18 mouse cellular contexts compared by ENCODE assay signal in the genomic region with DNA sequence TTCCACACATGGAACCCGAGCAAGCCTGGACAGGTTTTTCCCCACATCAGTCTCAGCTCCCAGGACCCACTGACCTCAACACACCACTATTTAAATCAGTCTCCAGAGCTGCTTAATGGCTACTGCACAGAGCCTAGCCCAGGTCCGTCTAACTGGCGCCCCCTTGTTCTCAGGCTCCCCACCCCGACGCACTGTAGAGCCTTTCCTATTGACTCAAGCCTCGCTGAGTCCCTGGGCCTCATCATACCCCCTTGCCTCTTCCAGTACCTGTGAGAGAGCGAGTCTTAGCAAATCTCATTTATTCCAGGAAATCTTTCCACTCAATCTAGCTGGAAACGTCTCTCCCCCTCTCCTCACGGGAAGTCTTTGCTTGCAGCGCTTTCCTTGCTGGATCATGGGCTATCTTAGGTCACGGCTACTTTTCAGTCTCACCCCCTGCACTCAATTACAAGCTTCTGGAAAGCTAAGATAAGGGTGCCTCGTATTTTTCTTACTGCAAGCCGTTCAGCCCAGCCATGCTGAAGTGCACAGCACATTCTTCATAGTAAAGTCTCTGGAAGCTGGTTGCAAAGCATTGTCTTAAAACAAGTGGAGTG.
DNase-seq lines count a peak whose midpoint lies in the region; ATAC-seq and TF ChIP-seq lines count a peak whose summit lies in the region.
"Had no signal": no experiment of that assay in that cellular context is flagged by ENCODE, and none has a peak within 500 bp of the region (broad histone marks: within the 10 kb centered on the region; RNA-seq: fewer than 3 reads in every experiment).

No protein-coding gene starts in this region.

- no peaks in the 10 kb centered on the region for H3K27me3 ChIP-seq in heart, embryonic 16.5 days (ENCODE audit: control insufficient read depth, insufficient read depth, low read length)
- no peaks in the 10 kb centered on the region for H3K27me3 ChIP-seq in ES-Bruce4 (ENCODE audit: control insufficient read depth, insufficient read depth, low read length, poor library complexity, severe bottlenecking)
- H3K27me3 ChIP-seq: intestine, embryonic 15.5 days; midbrain, embryonic 12.5 days; neural tube, embryonic 13.5 days had no signal

- peak overlapping the region; percentile 45 for H3K27ac ChIP-seq in heart, embryonic 16.5 days (ENCODE audit: low read length)
- H3K27ac ChIP-seq in ES-Bruce4 (ENCODE audit: insufficient read depth, low read length) = no peak overlapping the region
- H3K27ac ChIP-seq: intestine, embryonic 15.5 days; midbrain, embryonic 12.5 days; neural tube, embryonic 13.5 days had no signal

- H3K4me2 ChIP-seq in heart, embryonic 16.5 days (ENCODE audit: low read depth, low read length) = no peak overlapping the region
- H3K4me2 ChIP-seq: intestine, embryonic 15.5 days; midbrain, embryonic 12.5 days; neural tube, embryonic 13.5 days had no signal

- peak; percentile 61 for ATAC-seq in heart, embryonic 16.5 days (replicated peaks; ENCODE audit: extremely low read depth, insufficient read depth, low FRiP score)
- ATAC-seq in megakaryocyte progenitor cell, adult 5-6 weeks (replicated peaks; ENCODE audit: poor library complexity) = peak; percentile 72
- ATAC-seq: activated CD4-positive, CD25-positive, alpha-beta regulatory T cell, adult 4 months; intestine, embryonic 15.5 days had no signal

- TF ChIP-seq POLR2A in ES-Bruce4 (IDR thresholded peaks at IDR 0.05; ENCODE audit: insufficient read depth, low read length) = no peak
- no peak for TF ChIP-seq POLR2A in brain, embryonic 14.5 days (IDR thresholded peaks at IDR 0.05; ENCODE audit: borderline replicate concordance, extremely low read depth, insufficient read depth, insufficient read length, poor library complexity, severe bottlenecking)

- no peaks in the 10 kb centered on the region for H3K36me3 ChIP-seq in heart, embryonic 16.5 days (ENCODE audit: control insufficient read depth, insufficient read depth)
- H3K36me3 ChIP-seq in ES-Bruce4 (ENCODE audit: control insufficient read depth, insufficient read depth, low read length, poor library complexity, severe bottlenecking) = no peaks in the 10 kb centered on the region
- H3K36me3 ChIP-seq: intestine, embryonic 15.5 days; midbrain, embryonic 12.5 days had no signal

- H3K9me3 ChIP-seq in heart, embryonic 16.5 days (replicated peaks; ENCODE audit: control insufficient read depth, low read length) = no peaks in the 10 kb centered on the region
- no peaks in the 10 kb centered on the region for H3K9me3 ChIP-seq in ES-Bruce4 (replicated peaks; ENCODE audit: control insufficient read depth, insufficient read depth, low read length, poor library complexity, severe bottlenecking)
- H3K9me3 ChIP-seq: intestine, embryonic 15.5 days; midbrain, embryonic 12.5 days; neural tube, embryonic 13.5 days had no signal

- H3K4me3 ChIP-seq in heart, embryonic 16.5 days (ENCODE audit: low read length) = no peak overlapping the region
- no peak overlapping the region for H3K4me3 ChIP-seq in ES-Bruce4 (ENCODE audit: low read depth, low read length)
- H3K4me3 ChIP-seq: erythroblast, embryonic 14.5 days; intestine, embryonic 15.5 days; midbrain, embryonic 12.5 days; neural tube, embryonic 13.5 days had no signal

- TF ChIP-seq CTCF in ES-Bruce4 (IDR thresholded peaks at IDR 0.05; ENCODE audit: low read depth, low read length) = peak; percentile 11
- no peak for TF ChIP-seq CTCF in brain, embryonic 14.5 days (IDR thresholded peaks at IDR 0.05; ENCODE audit: borderline replicate concordance, extremely low read depth, insufficient read depth, insufficient read length)

- H3K9ac ChIP-seq in heart, embryonic 16.5 days (ENCODE audit: low read length) = 0 out of 2 replicates have a peak overlapping the region, but pooled peaks have one; percentile 8
- H3K9ac ChIP-seq in ES-Bruce4 (ENCODE audit: low read depth, poor library complexity, severe bottlenecking) = no peak overlapping the region
- H3K9ac ChIP-seq: intestine, embryonic 15.5 days; midbrain, embryonic 12.5 days; neural tube, embryonic 13.5 days had no signal

- peaks cover 29% of the 10 kb centered on the region for H3K4me1 ChIP-seq in heart, embryonic 16.5 days (ENCODE audit: control insufficient read depth, insufficient read depth, low read length)
- no peaks in the 10 kb centered on the region for H3K4me1 ChIP-seq in ES-Bruce4 (ENCODE audit: control insufficient read depth, insufficient read depth, low read length)
- H3K4me1 ChIP-seq: intestine, embryonic 15.5 days; neural tube, embryonic 13.5 days had no signal

- no peak for DNase-seq in heart, adult 9 months (ENCODE audit: low spot score in 2 of 2)
- peak; percentile 47 for DNase-seq in brain, embryonic 14.5 days (ENCODE audit: low read depth)
- no peak for DNase-seq in frontal cortex, adult 2 months (ENCODE audit: extremely low spot score in 1 of 2, low spot score in 1 of 2)
- no peak for DNase-seq in adrenal gland, postnatal 25 days
- DNase-seq: cerebellum, postnatal 14 days; kidney, postnatal 36 days; left cerebral cortex, postnatal 4 days; lung, postnatal 10 days; right cerebral cortex, postnatal 4 days; thymus, adult 2 months had no signal

- TF ChIP-seq EP300 in ES-Bruce4 (IDR thresholded peaks at IDR 0.05; ENCODE audit: insufficient read depth, low read depth, low read length) = no peak

- 38% methylated on average over 13 of the region's 13 CpGs for WGBS in heart, embryonic 16.5 days
